Mouse (Mus musculus): ENCODE data around the gene Faim. TPM values are rescaled to one million over a fixed set of nuclear protein-coding genes. Genes with fewer than 3 reads are reported as not detected.

Faim gene
- polyA plus RNA-seq, 1 experiment from 2014 or later, result 104 TPM

GRCm38 (mm10) chr9:99049760-99050159 is 63.6 kb downstream of the Faim start:
- no peaks in the 10 kb centered on the region for H3K4me1 ChIP-seq (ENCODE audit: control insufficient read depth, insufficient read depth, low read length)
- WGBS, result 85% methylated on average over 6 of the region's 6 CpGs
- ATAC-seq (no peak), DNase-seq (ENCODE audit: low spot score) (no peak)
- H3K9me3 ChIP-seq (replicated peaks; ENCODE audit: control insufficient read depth, low read length), result no peaks in the 10 kb centered on the region
- no peak overlapping the region for H3K4me2 ChIP-seq (ENCODE audit: low read length)
- H3K4me3 ChIP-seq (ENCODE audit: low read depth, low read length), result no peak overlapping the region
- no peaks in the 10 kb centered on the region for H3K27me3 ChIP-seq (replicated peaks; ENCODE audit: control insufficient read depth, insufficient read depth, low read length)
- H3K27ac ChIP-seq (ENCODE audit: low read depth, low read length), result no peak overlapping the region
- H3K36me3 ChIP-seq (ENCODE audit: control insufficient read depth, insufficient read depth, low read length), result peaks cover 14% of the 10 kb centered on the region; the same call in 1 of the 2 replicates
- no peak overlapping the region for H3K9ac ChIP-seq (ENCODE audit: low read length)

Other genes starting within 250 kb of the Faim start
- gene Prr23a1, start 143.9 kb upstream of the Faim start, polyA plus RNA-seq (2014; fragmentation: Nextera tagmentation; extraction: Ambion mirVana), result 0.20 TPM in 1 of 2 replicates, not detected in the other
- not detected in 2 replicates for gene Prr23a2, start 129.9 kb upstream of the Faim start, polyA plus RNA-seq (2014; fragmentation: Nextera tagmentation; extraction: Ambion mirVana)
- gene Prr23a3, start 121.6 kb upstream of the Faim start, polyA plus RNA-seq (2014; fragmentation: Nextera tagmentation; extraction: Ambion mirVana), result not detected in 2 replicates
- not detected in 2 replicates for gene 7420426K07Rik, start 83.3 kb upstream of the Faim start, polyA plus RNA-seq (2014; fragmentation: Nextera tagmentation; extraction: Ambion mirVana)
- 0.43 and 0.72 TPM in 2 replicates for gene Foxl2, start 31.1 kb upstream of the Faim start, polyA plus RNA-seq (2014; fragmentation: Nextera tagmentation; extraction: Ambion mirVana)
- not detected in 2 replicates for gene Gm1123, start 49.3 kb downstream of the Faim start, polyA plus RNA-seq (2014; fragmentation: Nextera tagmentation; extraction: Ambion mirVana)
- gene Pik3cb, start 154.2 kb downstream of the Faim start, polyA plus RNA-seq (2014; fragmentation: Nextera tagmentation; extraction: Ambion mirVana), result 5.0 and 5.2 TPM in 2 replicates